Mouse (Mus musculus) olfactory bulb, adult 2 months (tissue): ENCODE data around the gene Catsperz. TPM values are rescaled to one million over a fixed set of nuclear protein-coding genes. Genes with fewer than 3 reads are reported as not detected.

Source experiments
- H3K27ac ChIP-seq: fragments of 200-500 bp; 2 replicates; pipeline ENCODE4 v1.5.1; 2012; ENCODE audit warnings: low read depth, low read length; ENCODE audit not compliant: insufficient read depth
- H3K4me1 ChIP-seq: fragments of 200-500 bp; 2 replicates; pipeline ENCODE4 v1.6.1; 2012; ENCODE audit warnings: low read length; ENCODE audit not compliant: control insufficient read depth, insufficient read depth
- H3K4me3 ChIP-seq: fragments of 200-500 bp; 2 replicates; pipeline ENCODE4 v1.5.1; 2012; ENCODE audit warnings: mild to moderate bottlenecking, low read depth, low read length, moderate library complexity; ENCODE audit not compliant: insufficient read depth
- CTCF ChIP-seq: fragments of 200-500 bp; IDR thresholded peaks from 2 replicates; pipeline ENCODE4 v1.5.1; 2012; ENCODE audit warnings: low read depth, mild to moderate bottlenecking, low read length, moderate library complexity; ENCODE audit not compliant: insufficient read depth
- POLR2A ChIP-seq: fragments of 200-500 bp; IDR thresholded peaks from 2 replicates; pipeline ENCODE4 v1.6.1; 2012; ENCODE audit warnings: mild to moderate bottlenecking, low read depth, low read length, moderate library complexity; ENCODE audit not compliant: insufficient read depth
- WGBS: fragments of 180-500 bp; shearing (Covaris S2); methylation state at CpG from one replicate; pipeline ENCODE4 v1.1.7; 2018; 5-methylcytosine and 5-hydroxymethylcytosine counted together
- polyA plus RNA-seq: library from polyadenylated mRNA; stranded (reverse); fragments of >200 nt; gene quantifications from 2 replicates; pipeline ENCODE4 v1.2.4, GENCODE M21; 2012; ENCODE audit warnings: low replicate concordance; ENCODE audit not compliant: missing spikeins, insufficient read depth, insufficient read length

Catsperz gene
- polyA plus RNA-seq, 1 experiment = not detected

GRCm38 (mm10) chr19:6939106-6940002, 14.2 kb upstream of the Catsperz start:
- 86% methylated on average over 20 of the region's 20 CpGs for WGBS
- H3K27ac ChIP-seq = no peak overlapping the region

GRCm38 (mm10) chr19:6937541-6938465, 12.6 kb upstream of the Catsperz start:
- H3K4me1 ChIP-seq = peaks cover 42% of the 10 kb centered on the region
- TF ChIP-seq POLR2A = no peak
- no peak for TF ChIP-seq CTCF
- no peak overlapping the region for H3K4me3 ChIP-seq
- H3K27ac ChIP-seq = no peak overlapping the region
- WGBS = 71% methylated on average over 16 of the region's 16 CpGs

More at GRCm38 (mm10) chr19:6939106-6940002, 14.2 kb upstream of the Catsperz start:
- Histone ChIP-seq H3K4me3 (peak overlapping the region; percentile 0; the same call in 1 of the 2 replicates), H3K4me1 (peaks cover 29% of the 10 kb centered on the region)
- TF ChIP-seq CTCF (no peak), POLR2A (0 out of 2 replicates have a peak, but pooled peaks have one; percentile 14)

DNA sequence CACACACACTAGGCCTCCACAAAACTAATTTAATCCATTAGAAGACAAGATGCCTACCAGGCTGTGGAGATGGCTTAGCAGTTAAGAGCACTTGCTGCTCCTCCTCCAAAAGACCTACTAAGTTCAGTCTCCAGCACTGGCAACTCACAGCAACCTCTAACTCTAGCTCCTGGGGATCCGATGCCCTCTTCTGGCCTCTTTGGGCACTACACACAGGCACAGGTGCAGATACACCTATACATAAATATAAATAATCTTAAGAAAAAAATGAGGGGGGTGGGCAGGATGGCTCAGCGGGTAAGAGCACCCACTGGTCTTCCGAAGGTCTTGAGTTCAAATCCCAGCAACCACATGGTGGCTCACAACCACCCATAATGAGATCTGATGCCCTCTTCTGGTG, 11.1 kb upstream of the Catsperz start:
- TF ChIP-seq CTCF (no peak), POLR2A (no peak)
- Histone ChIP-seq H3K27ac (no peak overlapping the region), H3K4me3 (no peak overlapping the region), H3K4me1 (peaks cover 52% of the 10 kb centered on the region)
- whole genome bisulfite sequencing = 30% methylated on average over 3 of the region's 3 CpGs

DNA sequence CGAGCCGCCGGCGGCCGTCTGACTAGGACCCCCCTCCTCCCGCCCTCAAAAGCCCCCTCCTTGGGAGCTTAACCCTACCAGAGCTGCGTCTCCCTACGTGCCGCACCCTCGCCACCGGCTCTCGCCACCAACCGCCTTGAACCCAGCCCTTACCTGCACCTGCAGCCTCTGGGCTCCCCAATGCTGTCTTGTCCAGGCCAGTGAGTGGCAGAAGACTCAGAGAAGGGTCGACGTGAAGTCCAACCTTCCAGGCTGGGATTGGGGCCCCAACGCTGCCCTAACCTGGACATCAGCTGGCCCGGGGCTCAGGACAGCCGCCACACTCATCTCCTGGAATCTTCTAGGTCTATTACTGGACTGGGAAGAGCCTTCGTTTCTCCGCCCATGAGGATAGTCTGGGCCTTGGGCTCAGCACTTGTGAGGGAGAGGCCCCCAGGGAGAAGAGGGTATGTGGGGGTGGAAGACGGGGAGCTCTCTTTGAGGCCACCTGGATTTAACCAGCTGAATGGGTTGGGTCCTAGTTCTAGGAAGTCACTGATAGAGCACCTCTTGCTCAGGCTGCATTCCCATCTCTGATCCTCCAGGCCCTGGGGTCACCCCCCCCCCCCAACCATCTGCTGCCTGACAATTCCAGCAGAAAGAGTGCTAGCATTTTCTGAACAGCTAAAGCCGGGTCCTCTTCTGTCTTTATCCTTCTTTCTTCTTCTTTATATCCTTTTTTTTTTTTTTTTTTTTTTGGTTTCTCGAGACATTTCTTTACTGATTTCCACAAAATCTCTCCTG, 9.2 kb upstream of the Catsperz start, which contains the start of gene Kcnk4:
Gene Kcnk4 (minus strand): TSS at position 321 of the 783 bp plus-strand sequence.
- Histone ChIP-seq H3K4me3 (peak within 1 kb of the TSS; percentile 47), H3K4me1 (peaks cover 38% of the 10 kb centered on the region), H3K27ac (no peak within 1 kb of the TSS)
- WGBS = 11% methylated on average over 23 of the region's 23 CpGs
- TF ChIP-seq POLR2A (no peak), CTCF (no peak)

DNA sequence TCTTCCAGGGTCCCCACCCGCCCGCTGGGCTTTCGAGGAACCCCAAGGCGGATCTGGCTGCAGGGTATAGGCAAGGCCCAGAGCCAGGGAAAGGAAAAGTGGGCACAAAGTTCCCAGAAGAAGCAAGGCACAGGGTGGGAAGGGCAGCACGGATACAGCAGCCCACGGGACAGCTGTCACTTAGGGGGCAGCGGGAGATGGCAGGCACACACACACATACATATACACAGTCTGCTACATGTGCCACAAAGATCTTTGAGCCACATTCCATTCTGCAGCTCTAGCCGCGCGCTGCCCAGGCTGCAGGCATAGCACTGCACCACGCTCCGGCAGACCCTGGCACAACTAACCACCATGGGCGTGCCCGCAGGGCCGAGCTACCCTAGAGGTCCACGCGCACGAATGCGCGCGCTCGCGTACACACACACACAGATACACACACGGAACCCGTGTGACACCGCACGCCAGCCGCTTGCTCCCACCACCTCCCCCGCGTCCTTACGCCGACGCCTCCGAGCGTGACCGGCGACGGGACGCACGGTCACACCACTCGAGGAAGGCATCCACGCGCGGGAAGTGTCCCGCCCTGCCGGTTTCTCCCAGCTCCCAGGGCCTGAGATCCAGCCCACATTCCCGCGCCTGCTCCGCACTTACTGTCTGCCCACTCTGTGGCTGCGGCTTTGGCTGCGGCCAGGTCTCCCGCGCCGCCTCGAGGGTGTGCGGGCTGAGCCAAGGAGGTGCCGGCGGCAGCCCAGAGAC, 8.4 kb upstream of the Catsperz start:
- TF ChIP-seq POLR2A (no peak), CTCF (no peak)
- peaks cover 32% of the 10 kb centered on the region for H3K4me1 ChIP-seq
- H3K4me3 ChIP-seq = peak overlapping the region; percentile 47
- 4% methylated on average over 58 of the region's 58 CpGs for WGBS
- no peak overlapping the region for H3K27ac ChIP-seq

GRCm38 (mm10) chr19:6933102-6933435, 7.9 kb upstream of the Catsperz start:
- H3K4me3 ChIP-seq = no peak overlapping the region
- H3K27ac ChIP-seq = no peak overlapping the region
- TF ChIP-seq POLR2A = no peak
- TF ChIP-seq CTCF = no peak
- 33% methylated on average over 4 of the region's 4 CpGs for WGBS
- H3K4me1 ChIP-seq = peaks cover 31% of the 10 kb centered on the region

GRCm38 (mm10) chr19:6932018-6932417, 6.8 kb upstream of the Catsperz start:
- H3K27ac ChIP-seq = no peak overlapping the region
- WGBS = 67% methylated on average over 1 of the region's 1 CpGs
- peaks cover 27% of the 10 kb centered on the region for H3K4me1 ChIP-seq
- TF ChIP-seq POLR2A = no peak
- TF ChIP-seq CTCF = no peak
- H3K4me3 ChIP-seq = no peak overlapping the region

DNA sequence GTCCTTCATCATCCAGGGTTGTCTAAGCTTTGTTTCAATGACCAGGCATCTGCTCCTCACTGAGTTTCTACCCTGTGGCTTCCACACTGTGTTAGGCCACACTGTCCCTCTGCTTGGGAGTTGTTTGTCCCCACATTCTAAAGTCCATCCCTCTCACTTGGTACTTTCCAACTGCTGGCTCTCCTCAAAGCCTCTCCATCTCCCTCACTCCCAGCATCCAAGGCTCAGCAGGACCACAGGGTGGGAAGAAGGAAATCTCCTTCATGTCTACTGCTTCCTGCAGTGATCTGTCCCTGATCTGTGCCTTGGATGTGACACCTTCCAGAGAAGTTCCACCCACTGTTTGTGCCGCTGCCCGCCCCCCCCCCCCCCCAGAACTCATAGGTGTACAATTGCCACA, 5.8 kb upstream of the Catsperz start:
- Histone ChIP-seq H3K4me3 (no peak overlapping the region), H3K4me1 (peaks cover 32% of the 10 kb centered on the region), H3K27ac (no peak overlapping the region)
- 18% methylated on average over 2 of the region's 2 CpGs for WGBS
- TF ChIP-seq POLR2A (no peak), CTCF (no peak)
